Comparison of ENCODE assay signal across 12 mouse cellular contexts in the genomic region with DNA sequence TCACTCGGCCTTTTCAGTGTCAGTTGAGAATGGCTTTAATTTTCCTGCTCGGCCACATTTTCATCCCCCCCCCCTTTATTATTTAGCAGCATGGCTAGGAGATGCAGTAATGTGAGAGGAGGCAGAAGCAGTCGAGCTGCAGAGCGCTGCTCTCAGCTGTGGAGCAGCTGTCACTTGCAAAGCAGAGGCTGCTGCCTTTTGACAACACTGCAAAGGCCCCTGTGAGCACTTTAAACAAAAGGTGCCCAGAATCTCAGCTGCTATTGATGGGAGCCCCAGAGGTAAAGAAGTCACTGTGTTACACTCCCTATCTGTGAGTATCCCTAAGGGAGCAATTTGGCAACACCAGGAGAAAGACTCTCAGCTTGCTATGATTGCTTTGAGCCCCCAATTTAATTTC. TPM values are rescaled to one million over a fixed set of nuclear protein-coding genes. Genes with fewer than 3 reads are reported as not detected.
DNase-seq lines count a peak whose midpoint lies in the region; ATAC-seq and TF ChIP-seq lines count a peak whose summit lies in the region.
"Had no signal": no experiment of that assay in that cellular context is flagged by ENCODE, and none has a peak within 500 bp of the region (broad histone marks: within the 10 kb centered on the region; RNA-seq: fewer than 3 reads in every experiment).

No protein-coding gene starts in this region.

- peaks cover 80% of the 10 kb centered on the region for H3K4me1 ChIP-seq in heart, embryonic 13.5 days
- peaks cover 15% of the 10 kb centered on the region for H3K4me1 ChIP-seq in forebrain, postnatal 0 days (ENCODE audit: insufficient read depth)
- H3K4me1 ChIP-seq in midbrain, embryonic 10.5 days: peaks cover 84% of the 10 kb centered on the region
- peaks cover 40% of the 10 kb centered on the region for H3K4me1 ChIP-seq in kidney, embryonic 16.5 days (ENCODE audit: insufficient read depth, low read length)

- H3K4me2 ChIP-seq in heart, embryonic 13.5 days: peak overlapping the region; percentile 85
- peak overlapping the region; percentile 5; the same call in 1 of the 2 replicates for H3K4me2 ChIP-seq in forebrain, postnatal 0 days (ENCODE audit: low read depth)
- H3K4me2 ChIP-seq in kidney, embryonic 16.5 days (replicated peaks; ENCODE audit: low read depth, low read length): no peak overlapping the region

- H3K4me3 ChIP-seq in heart, embryonic 13.5 days: peak overlapping the region; percentile 23; the same call in 1 of the 2 replicates
- no peak overlapping the region for H3K4me3 ChIP-seq in forebrain, postnatal 0 days (ENCODE audit: low read depth, low read length)
- H3K4me3 ChIP-seq in midbrain, embryonic 10.5 days: peak overlapping the region; percentile 18
- no peak overlapping the region for H3K4me3 ChIP-seq in kidney, embryonic 16.5 days (ENCODE audit: low read length)
- H3K4me3 ChIP-seq in layer of hippocampus, adult 2 months: no peak overlapping the region

- 0 out of 2 replicates have a peak, but pooled peaks cover 7% of the 10 kb centered on the region for H3K27me3 ChIP-seq in heart, embryonic 13.5 days (replicated peaks)
- no peaks in the 10 kb centered on the region for H3K27me3 ChIP-seq in forebrain, postnatal 0 days (ENCODE audit: insufficient read depth, low read length)
- peaks cover 13% of the 10 kb centered on the region for H3K27me3 ChIP-seq in midbrain, embryonic 10.5 days (ENCODE audit: low read depth, poor library complexity, severe bottlenecking)
- H3K27me3 ChIP-seq in kidney, embryonic 16.5 days (ENCODE audit: insufficient read depth, low read length): no peaks in the 10 kb centered on the region

- no peak for TF ChIP-seq CTCF in brain, embryonic 14.5 days (IDR thresholded peaks at IDR 0.05; ENCODE audit: borderline replicate concordance, extremely low read depth, insufficient read depth, insufficient read length)
- TF ChIP-seq CTCF in forebrain, postnatal 0 days (IDR thresholded peaks at IDR 0.05; ENCODE audit: low read depth): no peak
- TF ChIP-seq CTCF in layer of hippocampus, adult 2 months (conservative IDR thresholded peaks at IDR 0.05): no peak

- peak overlapping the region; percentile 61 for H3K9ac ChIP-seq in heart, embryonic 13.5 days
- 0 out of 2 replicates have a peak overlapping the region, but pooled peaks have one; percentile 28 for H3K9ac ChIP-seq in forebrain, postnatal 0 days
- H3K9ac ChIP-seq in kidney, embryonic 16.5 days (replicated peaks; ENCODE audit: low read length): no peak overlapping the region

- no peak for ATAC-seq in heart, embryonic 13.5 days (ENCODE audit: extremely low read depth, insufficient number of reproducible peaks, low FRiP score, low TSS enrichment)
- no peak for ATAC-seq in forebrain, postnatal 0 days
- no peak for ATAC-seq in kidney, embryonic 16.5 days (ENCODE audit: low FRiP score, low TSS enrichment)

- WGBS in heart, embryonic 13.5 days: 22% methylated on average over 4 of the region's 4 CpGs
- WGBS in forebrain, postnatal 0 days: 14% methylated on average over 4 of the region's 4 CpGs
- WGBS in midbrain, embryonic 10.5 days: 59% methylated on average over 4 of the region's 4 CpGs
- 26% methylated on average over 4 of the region's 4 CpGs for WGBS in kidney, embryonic 16.5 days

- no peaks in the 10 kb centered on the region for H3K36me3 ChIP-seq in heart, embryonic 13.5 days
- no peaks in the 10 kb centered on the region for H3K36me3 ChIP-seq in forebrain, postnatal 0 days (ENCODE audit: insufficient read depth)
- H3K36me3 ChIP-seq in midbrain, embryonic 10.5 days: no peaks in the 10 kb centered on the region; the same call in 1 of the 2 replicates
- no peaks in the 10 kb centered on the region for H3K36me3 ChIP-seq in kidney, embryonic 16.5 days (ENCODE audit: insufficient read depth, low read length)

- DNase-seq in heart, postnatal 36 days: no peak
- DNase-seq in brain, embryonic 14.5 days (ENCODE audit: low read depth): peak; percentile 82
- DNase-seq in forebrain, postnatal 0 days: no peak
- DNase-seq in midbrain, embryonic 10.5 days (ENCODE audit: low spot score): no peak
- no peak for DNase-seq in layer of hippocampus, adult 2 months (ENCODE audit: low spot score in 2 of 2)
- no peak for DNase-seq in retina, embryonic 14.5 days (ENCODE audit: low spot score)
- DNase-seq: cerebellum, postnatal 14 days; gastrocnemius, postnatal 10 days had no signal

- peak overlapping the region; percentile 61 for H3K27ac ChIP-seq in heart, embryonic 13.5 days (replicated peaks)
- 0 out of 2 replicates have a peak overlapping the region, but pooled peaks have one; percentile 15 for H3K27ac ChIP-seq in forebrain, postnatal 0 days (ENCODE audit: low read depth, low read length)
- H3K27ac ChIP-seq in midbrain, embryonic 10.5 days (replicated peaks): peak overlapping the region; percentile 39; the same call in 1 of the 2 replicates
- no peak overlapping the region for H3K27ac ChIP-seq in kidney, embryonic 16.5 days (ENCODE audit: low read length)
- H3K27ac ChIP-seq in layer of hippocampus, adult 2 months: no peak overlapping the region

- H3K9me3 ChIP-seq in heart, embryonic 13.5 days: no peaks in the 10 kb centered on the region
- H3K9me3 ChIP-seq in forebrain, postnatal 0 days (ENCODE audit: low read length): no peaks in the 10 kb centered on the region
- H3K9me3 ChIP-seq in midbrain, embryonic 10.5 days (replicated peaks): no peaks in the 10 kb centered on the region
- H3K9me3 ChIP-seq in kidney, embryonic 16.5 days (ENCODE audit: low read length): no peaks in the 10 kb centered on the region

- TF ChIP-seq POLR2A in brain, embryonic 14.5 days (IDR thresholded peaks at IDR 0.05; ENCODE audit: borderline replicate concordance, extremely low read depth, insufficient read depth, insufficient read length, poor library complexity, severe bottlenecking): no peak

- intact Hi-C loops in heart, postnatal 36 days (cut with DNase I): no loop called here

RNA-seq across cellular contexts. Expression of gene Racgap1, which starts 3.1 kb away (rescaled TPM):
- polyA plus RNA-seq in heart, embryonic 13.5 days (2015; fragmentation: Nextera tagmentation; extraction: Ambion mirVana): 119 and 125 TPM in 2 replicates
- 1 to 10 TPM; 2.1 to 2.2 TPM for total RNA-seq in heart, postnatal 36 days (2021)
- polyA plus RNA-seq in brain, embryonic 14.5 days (2012; rRNA removed): 83.0 and 118 TPM in 2 replicates
- total RNA-seq in forebrain, postnatal 0 days (2014; rRNA removed): 27.5 and 39.7 TPM in 2 replicates
- 31.7 and 34.2 TPM in 2 replicates for polyA plus RNA-seq in forebrain, postnatal 0 days (2015; fragmentation: Nextera tagmentation; extraction: Ambion mirVana)
- polyA plus RNA-seq in midbrain, embryonic 10.5 days (2016; fragmentation: Nextera tagmentation; extraction: Ambion mirVana): 208 and 239 TPM in 2 replicates
- 143 and 157 TPM in 2 replicates for polyA plus RNA-seq in kidney, embryonic 16.5 days (2015; fragmentation: Nextera tagmentation; extraction: Ambion mirVana)
- total RNA-seq in layer of hippocampus, adult 2 months (2021): 1 to 10 TPM; 5.0 to 5.2 TPM

RNA-seq across cellular contexts. Expression of gene Asic1, which starts 21.8 kb away (rescaled TPM):
- polyA plus RNA-seq in heart, embryonic 13.5 days (2015; fragmentation: Nextera tagmentation; extraction: Ambion mirVana): 1.6 and 1.8 TPM in 2 replicates
- total RNA-seq in heart, postnatal 36 days (2021): under 1 TPM; 0.22 to 0.35 TPM
- 81.2 and 114 TPM in 2 replicates for polyA plus RNA-seq in brain, embryonic 14.5 days (2012; rRNA removed)
- total RNA-seq in forebrain, postnatal 0 days (2014; rRNA removed): 81.9 and 99.1 TPM in 2 replicates
- polyA plus RNA-seq in forebrain, postnatal 0 days (2015; fragmentation: Nextera tagmentation; extraction: Ambion mirVana): 24.7 and 28.1 TPM in 2 replicates
- polyA plus RNA-seq in midbrain, embryonic 10.5 days (2016; fragmentation: Nextera tagmentation; extraction: Ambion mirVana): 6.0 and 14.9 TPM in 2 replicates
- 1.7 TPM in 2 replicates for polyA plus RNA-seq in kidney, embryonic 16.5 days (2015; fragmentation: Nextera tagmentation; extraction: Ambion mirVana)
- 10 to 100 TPM; 33.9 to 37.3 TPM for total RNA-seq in layer of hippocampus, adult 2 months (2021)

RNA-seq across cellular contexts. Expression of gene Aqp6, which starts 47.1 kb away (rescaled TPM):
- not detected in 2 replicates for polyA plus RNA-seq in heart, embryonic 13.5 days (2015; fragmentation: Nextera tagmentation; extraction: Ambion mirVana)
- total RNA-seq in heart, postnatal 36 days (2021): not detected
- 2.8 and 4.4 TPM in 2 replicates for polyA plus RNA-seq in brain, embryonic 14.5 days (2012; rRNA removed)
- total RNA-seq in forebrain, postnatal 0 days (2014; rRNA removed): not detected in 2 replicates
- 0.06 TPM in 1 of 2 replicates, not detected in the other for polyA plus RNA-seq in forebrain, postnatal 0 days (2015; fragmentation: Nextera tagmentation; extraction: Ambion mirVana)
- polyA plus RNA-seq in midbrain, embryonic 10.5 days (2016; fragmentation: Nextera tagmentation; extraction: Ambion mirVana): 0.16 TPM in 1 of 2 replicates, not detected in the other
- polyA plus RNA-seq in kidney, embryonic 16.5 days (2015; fragmentation: Nextera tagmentation; extraction: Ambion mirVana): 0.10 TPM in 1 of 2 replicates, not detected in the other
- under 1 TPM in 1 of 2 experiments, not detected in 1; 0.26 TPM for total RNA-seq in layer of hippocampus, adult 2 months (2021)
- total RNA-seq: gastrocnemius, postnatal 10 days had no signal
- polyA plus RNA-seq: large intestine, adult 2 months; lung, embryonic 16.5 days had no signal

RNA-seq across cellular contexts. Expression of gene Smarcd1, which starts 53.6 kb away (rescaled TPM):
- polyA plus RNA-seq in heart, embryonic 13.5 days (2015; fragmentation: Nextera tagmentation; extraction: Ambion mirVana): 22.1 and 22.3 TPM in 2 replicates
- 10 to 100 TPM; 18.7 to 22.1 TPM for total RNA-seq in heart, postnatal 36 days (2021)
- 201 and 211 TPM in 2 replicates for polyA plus RNA-seq in brain, embryonic 14.5 days (2012; rRNA removed)
- total RNA-seq in forebrain, postnatal 0 days (2014; rRNA removed): 89.7 and 90.1 TPM in 2 replicates
- 93.6 and 107 TPM in 2 replicates for polyA plus RNA-seq in forebrain, postnatal 0 days (2015; fragmentation: Nextera tagmentation; extraction: Ambion mirVana)
- polyA plus RNA-seq in midbrain, embryonic 10.5 days (2016; fragmentation: Nextera tagmentation; extraction: Ambion mirVana): 98.1 and 112 TPM in 2 replicates
- polyA plus RNA-seq in kidney, embryonic 16.5 days (2015; fragmentation: Nextera tagmentation; extraction: Ambion mirVana): 49.8 and 56.3 TPM in 2 replicates
- total RNA-seq in layer of hippocampus, adult 2 months (2021): 100 to 1,000 TPM; 118 to 123 TPM

RNA-seq across cellular contexts. Expression of gene Gm17349, which starts 57.0 kb away (rescaled TPM):
- polyA plus RNA-seq in heart, embryonic 13.5 days (2015; fragmentation: Nextera tagmentation; extraction: Ambion mirVana): not detected in 2 replicates
- total RNA-seq in heart, postnatal 36 days (2021): 1 to 10 TPM; 1.8 to 2.4 TPM
- polyA plus RNA-seq in brain, embryonic 14.5 days (2012; rRNA removed): 0.86 TPM in 1 of 2 replicates, not detected in the other
- not detected in 2 replicates for total RNA-seq in forebrain, postnatal 0 days (2014; rRNA removed)
- polyA plus RNA-seq in forebrain, postnatal 0 days (2015; fragmentation: Nextera tagmentation; extraction: Ambion mirVana): not detected in 2 replicates
- polyA plus RNA-seq in midbrain, embryonic 10.5 days (2016; fragmentation: Nextera tagmentation; extraction: Ambion mirVana): not detected in 2 replicates
- not detected in 2 replicates for polyA plus RNA-seq in kidney, embryonic 16.5 days (2015; fragmentation: Nextera tagmentation; extraction: Ambion mirVana)
- 1 to 10 TPM; 3.9 to 7.1 TPM for total RNA-seq in layer of hippocampus, adult 2 months (2021)
- polyA plus RNA-seq: large intestine, adult 2 months; lung, embryonic 16.5 days had no signal

Comparison
In these comparisons a context has a peak if more than half of its experiments do, and no peak if none do; other contexts are left out.
1. H3K27ac ChIP-seq: peak in heart, embryonic 13.5 days (single experiment), forebrain, postnatal 0 days (single experiment) and midbrain, embryonic 10.5 days (single experiment); none in kidney, embryonic 16.5 days (single experiment) and layer of hippocampus, adult 2 months (single experiment).
2. H3K4me3 ChIP-seq: peak in heart, embryonic 13.5 days (single experiment) and midbrain, embryonic 10.5 days (single experiment); none in forebrain, postnatal 0 days (single experiment), kidney, embryonic 16.5 days (single experiment) and layer of hippocampus, adult 2 months (single experiment).